Mouse (Mus musculus) hindbrain, embryonic 11.5 days (tissue): Measurements from ENCODE around the gene Adgb. TPM values are rescaled to one million over a fixed set of nuclear protein-coding genes. Genes with fewer than 3 reads are reported as not detected.

ENCODE experiments used
- ATAC-seq: fragments of 200-750 bp; cut with Nextera tagmentation; 2 replicates; pipeline ENCODE4 v1.8.0; 2017; ENCODE audit warnings: mild to moderate bottlenecking, moderate TSS enrichment, moderate library complexity; ENCODE audit not compliant: low FRiP score
- DNase-seq: peaks from one replicate; pipeline ENCODE4 v3.0.0-alpha.2; 2015; ENCODE audit warnings: low spot score
- H3K27ac ChIP-seq: fragments of 300-500 bp; sonication (generic); 2 replicates; pipeline ENCODE4 v1.5.1; 2014; ENCODE audit warnings: mild to moderate bottlenecking, low read depth, low read length
- H3K27me3 ChIP-seq: fragments of 300-500 bp; sonication (generic); 2 replicates; pipeline ENCODE4 v1.6.1; 2014; ENCODE audit warnings: mild to moderate bottlenecking, low read length, moderate library complexity, mixed read lengths; ENCODE audit not compliant: control insufficient read depth, insufficient read depth
- H3K36me3 ChIP-seq: fragments of 300-500 bp; sonication (generic); 2 replicates; pipeline ENCODE4 v1.6.1; 2014; ENCODE audit warnings: mild to moderate bottlenecking, low read length, moderate library complexity, mixed read lengths; ENCODE audit not compliant: control insufficient read depth, insufficient read depth
- H3K4me1 ChIP-seq: fragments of 300-500 bp; sonication (generic); replicated peaks from 2 replicates; pipeline ENCODE4 v1.6.1; 2014; ENCODE audit warnings: low read length, mixed read lengths; ENCODE audit not compliant: control insufficient read depth, insufficient read depth
- H3K4me2 ChIP-seq: fragments of 300-500 bp; sonication (generic); replicated peaks from 2 replicates; pipeline ENCODE4 v1.6.1; 2014; ENCODE audit warnings: mild to moderate bottlenecking, low read depth, low read length
- H3K4me3 ChIP-seq: fragments of 300-500 bp; sonication (generic); 2 replicates; pipeline ENCODE4 v1.5.1; 2014; ENCODE audit warnings: low read depth, low read length
- H3K9ac ChIP-seq: fragments of 300-500 bp; sonication (generic); 2 replicates; pipeline ENCODE4 v1.6.1; 2014; ENCODE audit warnings: low read depth, low read length
- H3K9me3 ChIP-seq: fragments of 300-500 bp; sonication (generic); 2 replicates; pipeline ENCODE4 v1.6.1; 2016; ENCODE audit warnings: low read length; ENCODE audit not compliant: control insufficient read depth
- WGBS: fragments of 180-500 bp; shearing (Covaris S2); extraction: QIAGEN DNeasy Blood & Tissue Kit; methylation state at CpG from one replicate; pipeline ENCODE4 v1.1.7; 2014; 5-methylcytosine and 5-hydroxymethylcytosine counted together
- polyA plus RNA-seq: library from polyadenylated mRNA; unstranded; fragments of >200 nt; fragmentation: Nextera tagmentation; extraction: Ambion mirVana; gene quantifications from 2 replicates; pipeline ENCODE4 v1.2.1, GENCODE M21; 2014

Adgb gene
- polyA plus RNA-seq, 1 experiment from 2014 or later, result 0.05 TPM

DNA sequence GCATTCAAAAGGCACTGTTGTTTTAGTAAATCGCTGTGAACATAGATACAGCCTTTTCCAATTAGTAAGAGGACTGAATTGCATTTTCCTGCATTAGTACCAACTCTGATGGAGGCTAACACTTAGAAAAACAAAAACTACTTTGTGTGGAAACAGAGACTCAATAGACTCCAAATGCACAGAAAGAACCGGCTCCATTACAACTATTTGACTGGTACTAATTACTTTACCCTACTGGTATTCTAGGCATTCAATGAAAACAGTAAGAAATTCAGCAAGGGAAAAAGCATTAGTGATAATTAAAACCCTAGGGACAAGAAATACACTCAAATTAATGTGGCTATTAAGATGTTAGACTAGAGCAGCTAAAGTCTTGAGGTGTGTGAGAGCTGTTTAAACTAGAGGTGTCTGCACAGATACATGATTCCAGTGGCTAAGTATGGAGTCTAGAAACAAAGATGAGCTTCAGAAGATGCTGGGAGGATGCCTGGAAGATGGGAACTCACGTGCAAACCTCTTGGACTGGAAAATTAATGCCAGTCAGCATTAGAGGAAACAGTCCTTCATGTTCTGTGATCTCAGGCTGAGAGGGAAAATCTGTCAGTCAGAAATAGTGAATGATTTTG lies 27.2 kb downstream of the Adgb start:
- no peak overlapping the region for H3K4me3 ChIP-seq
- ATAC-seq (no peak), DNase-seq (no peak)
- no peaks in the 10 kb centered on the region for H3K36me3 ChIP-seq
- no peak overlapping the region for H3K4me2 ChIP-seq
- H3K4me1 ChIP-seq, result no peaks in the 10 kb centered on the region
- H3K9ac ChIP-seq, result no peak overlapping the region
- no peaks in the 10 kb centered on the region for H3K27me3 ChIP-seq
- no peak overlapping the region for H3K27ac ChIP-seq
- no peaks in the 10 kb centered on the region for H3K9me3 ChIP-seq
- WGBS, result 66% methylated on average over 3 of the region's 3 CpGs

DNA sequence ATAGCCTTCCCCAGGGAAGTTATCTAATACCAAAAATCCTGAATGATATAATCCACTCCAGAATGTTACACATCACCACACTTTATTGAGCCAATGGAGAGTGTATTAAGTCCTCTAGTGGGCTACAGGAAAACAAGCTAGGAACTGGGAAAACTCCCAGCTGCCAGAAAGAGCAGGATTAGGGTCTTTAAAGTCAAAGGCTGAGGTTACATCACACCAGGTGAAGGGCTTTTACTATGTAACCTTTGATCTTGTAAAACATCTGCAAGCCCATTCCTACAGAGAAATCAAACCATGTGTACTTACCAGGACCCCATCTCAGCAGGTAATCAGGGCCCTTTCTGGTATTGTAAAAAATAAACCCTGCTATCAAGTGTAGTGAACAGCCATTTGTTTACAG lies 28.6 kb downstream of the Adgb start:
- Histone ChIP-seq H3K4me1 (no peaks in the 10 kb centered on the region), H3K9ac (no peak overlapping the region), H3K9me3 (no peaks in the 10 kb centered on the region), H3K4me3 (no peak overlapping the region), H3K27me3 (no peaks in the 10 kb centered on the region), H3K27ac (no peak overlapping the region), H3K36me3 (no peaks in the 10 kb centered on the region), H3K4me2 (no peak overlapping the region)
- DNase-seq, result no peak
- no peak for ATAC-seq

DNA sequence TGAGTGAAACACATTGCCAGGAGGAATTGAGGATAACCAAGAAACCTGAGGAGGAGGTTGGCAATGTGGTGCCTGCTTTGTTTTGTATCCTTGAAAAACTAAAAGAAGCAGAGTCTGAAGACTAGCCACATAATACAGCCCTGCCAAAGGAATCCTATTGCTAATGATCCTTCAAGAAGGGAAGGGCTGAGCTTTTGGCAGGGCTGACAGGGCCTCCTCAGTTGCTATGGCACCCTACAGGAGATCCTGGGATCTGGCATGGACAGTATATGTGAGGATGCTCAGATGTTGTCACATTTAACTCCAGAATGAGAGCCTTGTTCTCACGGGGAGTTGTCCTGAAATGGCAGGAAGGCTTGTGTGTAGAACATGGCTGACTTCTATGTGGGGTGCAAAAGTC lies 37.1 kb downstream of the Adgb start:
- Histone ChIP-seq H3K36me3 (no peaks in the 10 kb centered on the region), H3K27me3 (no peaks in the 10 kb centered on the region), H3K4me1 (no peaks in the 10 kb centered on the region), H3K27ac (no peak overlapping the region), H3K4me3 (no peak overlapping the region), H3K9me3 (no peaks in the 10 kb centered on the region), H3K9ac (no peak overlapping the region), H3K4me2 (no peak overlapping the region)
- DNase-seq, result no peak
- 71% methylated on average over 1 of the region's 1 CpGs for WGBS
- ATAC-seq, result no peak

DNA sequence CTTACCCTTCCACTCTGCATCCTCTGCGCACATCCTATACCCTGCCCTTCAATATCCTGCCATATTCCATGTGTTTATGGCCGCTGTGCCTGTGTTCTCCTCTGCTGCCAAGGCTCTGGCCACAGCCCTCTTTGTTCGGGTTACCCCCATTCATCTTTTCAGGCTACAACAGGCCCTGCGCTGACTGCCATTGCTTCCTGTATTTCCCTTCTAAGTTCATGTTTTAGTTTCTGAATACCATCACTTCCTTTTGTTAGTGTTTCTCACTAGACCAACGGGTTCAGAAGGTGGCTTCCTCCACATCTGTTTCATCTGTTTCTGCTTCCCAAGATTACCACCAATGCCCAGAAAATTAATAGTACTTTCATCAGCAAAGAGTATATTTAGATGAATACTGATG lies 42.5 kb downstream of the Adgb start:
- no peak overlapping the region for H3K27ac ChIP-seq
- H3K4me3 ChIP-seq, result no peak overlapping the region
- H3K36me3 ChIP-seq, result no peaks in the 10 kb centered on the region
- H3K4me2 ChIP-seq, result no peak overlapping the region
- no peaks in the 10 kb centered on the region for H3K27me3 ChIP-seq
- no peak overlapping the region for H3K9ac ChIP-seq
- H3K4me1 ChIP-seq, result no peaks in the 10 kb centered on the region
- H3K9me3 ChIP-seq, result no peaks in the 10 kb centered on the region
- 77% methylated on average over 5 of the region's 5 CpGs for WGBS
- DNase-seq (no peak), ATAC-seq (no peak)

DNA sequence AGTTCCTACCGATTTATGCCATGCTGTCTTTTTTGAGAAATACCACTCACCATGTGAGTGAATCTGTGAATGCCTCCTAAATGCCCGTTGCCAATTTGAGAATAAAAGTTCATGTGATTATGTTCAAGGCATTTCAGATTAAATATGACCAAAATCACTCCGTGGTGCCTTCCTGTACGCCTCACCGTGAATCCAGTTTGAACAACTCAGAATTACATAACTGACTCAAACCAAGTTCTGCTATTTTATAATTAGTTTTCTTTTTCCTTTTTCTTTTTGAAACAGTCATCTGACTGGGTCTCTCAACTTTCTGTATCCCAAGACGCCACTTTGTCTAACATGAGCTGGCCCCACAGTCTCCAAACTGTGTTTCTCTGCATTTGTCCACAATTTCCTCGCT lies 43.1 kb downstream of the Adgb start:
- H3K4me2 ChIP-seq, result no peak overlapping the region
- no peak overlapping the region for H3K27ac ChIP-seq
- ATAC-seq (no peak), DNase-seq (no peak)
- no peak overlapping the region for H3K9ac ChIP-seq
- no peaks in the 10 kb centered on the region for H3K4me1 ChIP-seq
- 93% methylated on average over 7 of the region's 7 CpGs for WGBS
- H3K36me3 ChIP-seq, result no peaks in the 10 kb centered on the region
- H3K4me3 ChIP-seq, result no peak overlapping the region
- no peaks in the 10 kb centered on the region for H3K9me3 ChIP-seq
- H3K27me3 ChIP-seq, result no peaks in the 10 kb centered on the region

DNA sequence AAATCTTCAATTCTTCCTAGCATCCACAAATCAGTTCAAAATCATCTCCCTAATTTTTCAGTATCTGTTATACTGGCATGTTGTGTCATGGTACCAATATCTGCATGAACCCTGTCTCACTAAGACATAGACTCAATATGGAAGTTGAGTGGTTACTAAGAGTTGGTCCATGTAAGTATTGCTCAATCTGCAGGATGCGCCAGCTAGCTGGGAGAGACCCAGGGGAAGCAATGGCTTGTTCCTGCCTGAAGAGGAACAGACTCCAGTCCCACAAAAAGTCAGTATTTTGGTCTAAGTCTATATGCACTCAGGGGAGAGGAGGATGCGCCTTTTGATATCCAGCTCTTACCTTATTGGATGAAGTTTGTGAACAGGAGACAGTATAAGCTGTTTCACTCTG lies 47.7 kb downstream of the Adgb start:
- WGBS, result 90% methylated on average over 2 of the region's 2 CpGs
- ATAC-seq, result no peak
- H3K27me3 ChIP-seq, result no peaks in the 10 kb centered on the region

DNA sequence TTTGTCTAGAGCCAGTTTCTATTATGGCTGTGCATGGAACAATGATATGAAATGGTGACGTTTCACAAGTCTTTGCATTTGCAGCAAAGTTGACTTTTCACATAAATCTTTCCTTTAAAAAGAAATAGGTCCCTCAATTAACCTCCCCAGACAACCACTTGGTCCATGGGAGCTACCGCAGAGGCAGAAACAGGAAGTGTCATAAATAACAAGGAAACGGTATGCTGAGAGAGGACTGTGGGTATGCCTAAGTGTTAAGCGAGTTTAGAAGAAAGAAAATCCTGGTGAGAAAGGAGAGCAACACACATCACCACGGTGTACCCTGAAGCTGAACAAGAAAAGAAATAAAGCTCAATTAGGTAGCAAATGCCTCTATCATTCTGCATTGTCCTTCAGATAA lies 61.1 kb downstream of the Adgb start:
- Histone ChIP-seq H3K27ac (no peak overlapping the region), H3K4me3 (no peak overlapping the region), H3K9me3 (no peaks in the 10 kb centered on the region), H3K4me1 (no peaks in the 10 kb centered on the region), H3K4me2 (no peak overlapping the region), H3K9ac (no peak overlapping the region), H3K36me3 (no peaks in the 10 kb centered on the region), H3K27me3 (no peaks in the 10 kb centered on the region)
- no peak for ATAC-seq
- no peak for DNase-seq
- WGBS, result 84% methylated on average over 5 of the region's 5 CpGs

More for the DNA sequence above, 47.7 kb downstream of the Adgb start:
- DNase-seq, result no peak
- no peak overlapping the region for H3K9ac ChIP-seq
- no peaks in the 10 kb centered on the region for H3K9me3 ChIP-seq
- no peak overlapping the region for H3K4me3 ChIP-seq
- H3K27ac ChIP-seq, result no peak overlapping the region
- no peaks in the 10 kb centered on the region for H3K4me1 ChIP-seq
- H3K4me2 ChIP-seq, result no peak overlapping the region
- H3K36me3 ChIP-seq, result no peaks in the 10 kb centered on the region

DNA sequence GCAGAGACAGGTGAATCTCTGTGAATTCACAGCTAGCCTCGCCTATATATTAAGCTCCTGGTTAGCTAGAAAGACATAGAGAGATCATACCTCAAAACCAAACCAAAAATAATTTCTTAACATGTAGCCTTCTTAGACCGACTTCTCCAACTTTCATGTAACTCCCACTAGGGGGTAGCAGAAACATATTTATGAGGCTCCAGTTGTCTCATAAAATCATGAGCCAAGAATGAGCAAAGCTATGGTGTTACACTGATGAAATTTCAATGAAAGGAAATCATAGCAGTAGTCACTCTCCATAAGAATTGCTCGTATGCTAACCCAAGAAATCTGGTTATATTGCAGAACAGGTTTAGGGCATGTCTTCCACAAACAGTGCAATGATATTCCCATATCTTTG lies 64.0 kb downstream of the Adgb start:
- Histone ChIP-seq H3K9me3 (no peaks in the 10 kb centered on the region), H3K4me3 (no peak overlapping the region), H3K27me3 (no peaks in the 10 kb centered on the region), H3K27ac (no peak overlapping the region), H3K4me1 (no peaks in the 10 kb centered on the region), H3K4me2 (no peak overlapping the region), H3K36me3 (no peaks in the 10 kb centered on the region), H3K9ac (no peak overlapping the region)
- DNase-seq, result peak; percentile 41
- ATAC-seq, result peak; percentile 71
- 60% methylated on average over 3 of the region's 3 CpGs for WGBS

DNA sequence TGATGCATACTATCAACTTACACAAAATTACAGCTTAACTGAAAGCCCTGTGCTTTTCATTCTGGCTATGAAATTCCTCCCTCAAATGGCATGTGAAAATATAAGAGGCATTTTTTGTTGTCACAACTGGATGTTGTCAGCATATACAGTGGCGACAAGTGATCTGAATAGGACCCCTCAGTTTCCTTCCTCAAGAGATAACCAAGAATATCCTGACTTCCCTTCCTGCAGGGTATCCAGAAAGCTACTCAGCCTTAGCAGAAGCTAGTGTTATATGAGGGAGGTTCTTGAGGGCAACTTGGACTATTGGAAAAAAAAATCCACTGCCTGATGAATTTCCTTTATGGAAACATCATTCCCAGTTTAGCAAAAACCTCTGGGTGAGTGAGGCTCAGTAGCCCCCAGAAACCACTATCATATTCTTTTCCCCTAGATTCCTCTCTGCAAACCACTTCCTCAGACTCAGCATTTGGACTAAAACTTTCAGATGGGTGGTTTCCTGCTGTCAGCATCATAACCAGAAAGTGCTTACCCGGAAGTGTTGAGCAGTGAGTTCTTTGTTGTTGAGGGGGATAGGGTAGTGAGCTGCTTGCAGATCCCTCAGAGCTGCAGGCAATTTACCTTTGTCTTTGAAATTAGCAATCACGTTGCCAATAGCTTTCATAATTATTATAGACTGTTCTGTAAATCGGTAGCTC lies 76.2 kb downstream of the Adgb start:
- no peaks in the 10 kb centered on the region for H3K27me3 ChIP-seq
- DNase-seq, result no peak
- H3K36me3 ChIP-seq, result no peaks in the 10 kb centered on the region
- no peaks in the 10 kb centered on the region for H3K4me1 ChIP-seq
- no peak for ATAC-seq
- no peak overlapping the region for H3K9ac ChIP-seq
- WGBS, result 78% methylated on average over 4 of the region's 4 CpGs
- H3K4me3 ChIP-seq, result no peak overlapping the region
- H3K4me2 ChIP-seq, result no peak overlapping the region
- no peak overlapping the region for H3K27ac ChIP-seq
- no peaks in the 10 kb centered on the region for H3K9me3 ChIP-seq
